Mouse (Mus musculus) ZHBTc4 (cell line): ENCODE results near the gene Unc13d.
"Not testable (repeated sequence)": the region's sequence is repeated elsewhere in the genome, so short reads cannot be mapped to it uniquely, and the experiment has no call there.

Source experiments
- DNase-seq: peaks from one replicate; pipeline ENCODE4 v3.0.0-alpha.2; 2011; ENCODE audit warnings: low read depth, low spot score

The Unc13d gene

GRCm38 (mm10) chr11:116100839-116101238 is 23.1 kb upstream of the Unc13d start:
- no peak for DNase-seq

GRCm38 (mm10) chr11:116100385-116100784 is 22.6 kb upstream of the Unc13d start:
- peak; percentile 26 for DNase-seq

GRCm38 (mm10) chr11:116099462-116099861 is 21.7 kb upstream of the Unc13d start:
- DNase-seq: no peak

- no peak for DNase-seq
These were observed 21.1 kb upstream of the Unc13d start for GRCm38 (mm10) chr11:116098711-116099460.

- peak; percentile 97 for DNase-seq
These were observed 18.7 kb upstream of the Unc13d start for GRCm38 (mm10) chr11:116096213-116097108.

GRCm38 (mm10) chr11:116095573-116095972 is 17.8 kb upstream of the Unc13d start:
- no peak for DNase-seq

GRCm38 (mm10) chr11:116093771-116094565 is 16.2 kb upstream of the Unc13d start:
- DNase-seq: no peak

GRCm38 (mm10) chr11:116092959-116093358 is 15.2 kb upstream of the Unc13d start:
- not testable (repeated sequence) for DNase-seq

- DNase-seq: no peak
These were observed 13.8 kb upstream of the Unc13d start for GRCm38 (mm10) chr11:116091591-116091990.

GRCm38 (mm10) chr11:116089545-116089944 is 11.8 kb upstream of the Unc13d start:
- DNase-seq: no peak

GRCm38 (mm10) chr11:116088741-116089394 is 11.1 kb upstream of the Unc13d start:
- DNase-seq: no peak

GRCm38 (mm10) chr11:116088188-116088587 is 10.4 kb upstream of the Unc13d start:
- no peak for DNase-seq

GRCm38 (mm10) chr11:116087194-116088130 is 9.7 kb upstream of the Unc13d start:
- DNase-seq: peak; percentile 89

- DNase-seq: peak; percentile 100
These were observed 8.8 kb upstream of the Unc13d start, which contains the start of gene Wbp2 for GRCm38 (mm10) chr11:116086258-116087193. Wbp2 (minus strand) TSS chr11:116086995.

- no peak for DNase-seq
These were observed 6.4 kb upstream of the Unc13d start for GRCm38 (mm10) chr11:116084166-116084565.

GRCm38 (mm10) chr11:116083096-116083672 is 5.4 kb upstream of the Unc13d start:
- no peak for DNase-seq

- DNase-seq: no peak
These were observed 3.3 kb upstream of the Unc13d start for GRCm38 (mm10) chr11:116081081-116081480.

GRCm38 (mm10) chr11:116079511-116079910 is 1.8 kb upstream of the Unc13d start:
- no peak for DNase-seq
